Mouse (Mus musculus): Measurements from ENCODE around the gene Tigd3. TPM values are rescaled to one million over a fixed set of nuclear protein-coding genes. Genes with fewer than 3 reads are reported as not detected.
A peak's percentile ranks its signal among the peaks of the same experiment; 100 is the strongest.

The Tigd3 gene
- total and polyA plus RNA-seq, 2 experiments from 2014 or later, result 0.85 to 3.3 TPM

DNA sequence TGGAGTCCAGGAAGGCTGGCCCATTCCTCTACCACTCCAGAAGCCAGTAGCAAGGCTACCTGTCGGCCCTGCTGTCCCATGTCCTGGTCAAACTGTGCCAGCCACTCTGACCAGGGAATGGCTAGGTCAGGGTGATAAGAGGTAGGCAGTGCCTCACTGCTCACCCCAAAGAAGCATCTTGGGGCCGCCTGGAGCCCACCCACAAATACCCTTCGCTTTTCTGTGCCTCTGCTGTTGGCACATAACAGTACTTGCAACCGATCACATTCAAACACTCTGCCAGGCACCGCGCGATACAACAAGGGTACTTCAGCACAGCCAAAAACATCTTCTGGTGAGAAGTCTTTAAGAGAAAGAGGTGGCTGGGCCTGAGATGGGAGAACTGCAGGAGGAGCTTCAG is 1.7 kb downstream of the Tigd3 start:
- no peaks in the 10 kb centered on the region for H3K27me3 ChIP-seq (ENCODE audit: control insufficient read depth, insufficient read depth, low read length)
- DNase-seq (ENCODE audit: low spot score) (no peak), ATAC-seq (ENCODE audit: insufficient read depth, low read depth) (no peak)
- no peaks in the 10 kb centered on the region for H3K4me1 ChIP-seq (ENCODE audit: control insufficient read depth, insufficient read depth)
- 91% methylated on average over 7 of the region's 7 CpGs for WGBS
- no peak overlapping the region for H3K27ac ChIP-seq (ENCODE audit: low read depth)
- H3K4me3 ChIP-seq (ENCODE audit: low read depth, low read length), result no peak overlapping the region
- H3K4me2 ChIP-seq (ENCODE audit: low read depth, low read length), result no peak overlapping the region
- H3K9ac ChIP-seq (replicated peaks; ENCODE audit: low read depth, low read length), result no peak overlapping the region
- peaks cover 11% of the 10 kb centered on the region for H3K36me3 ChIP-seq (replicated peaks; ENCODE audit: control insufficient read depth, insufficient read depth, low read length)
- no peaks in the 10 kb centered on the region for H3K9me3 ChIP-seq (replicated peaks; ENCODE audit: control insufficient read depth, low read length)
- TF ChIP-seq CTCF (IDR thresholded peaks at IDR 0.05; ENCODE audit: low read depth), result no peak

DNA sequence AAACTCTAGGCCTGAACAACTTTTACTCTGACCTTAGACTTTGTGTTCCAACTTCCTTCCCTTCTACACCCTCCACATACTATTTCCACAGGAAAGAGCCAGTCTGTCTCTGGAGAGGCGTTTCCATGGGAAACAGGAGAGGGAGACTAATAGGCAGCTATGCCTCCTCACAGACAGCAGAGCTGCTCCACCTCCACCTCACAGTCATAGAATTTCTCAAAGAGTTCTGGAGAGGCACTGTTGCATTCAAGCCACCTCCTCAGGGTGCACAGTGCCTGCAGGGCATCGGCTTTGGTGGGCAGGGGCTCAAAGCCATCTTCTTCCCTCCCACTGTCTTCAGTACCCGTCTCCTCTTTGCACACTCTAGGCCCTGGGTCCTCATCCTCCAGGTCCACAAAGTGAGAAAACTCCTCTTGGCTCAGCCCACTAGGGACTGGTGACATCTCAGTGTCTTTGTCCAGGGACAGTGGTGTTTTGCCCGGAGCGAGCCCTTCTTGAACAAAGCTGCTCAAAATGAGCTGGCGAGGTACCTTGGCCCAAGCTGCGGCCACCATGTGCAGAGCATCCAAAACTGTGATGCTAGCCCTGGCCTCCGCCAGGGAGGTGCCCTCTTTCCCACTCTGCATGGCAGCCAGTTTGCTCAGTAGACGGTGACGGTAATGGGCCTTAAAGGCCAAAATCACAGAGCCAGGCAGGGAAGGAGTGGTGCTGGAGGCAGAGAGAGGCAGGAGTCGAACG is 2.3 kb downstream of the Tigd3 start:
- whole genome bisulfite sequencing, result 89% methylated on average over 12 of the region's 12 CpGs
- TF ChIP-seq CTCF (IDR thresholded peaks at IDR 0.05; ENCODE audit: low read depth), result no peak
- 0 out of 2 replicates have a peak, but pooled peaks have one; percentile 36 for TF ChIP-seq EP300 (IDR thresholded peaks at IDR 0.05; ENCODE audit: low read depth)
- 0 out of 2 replicates have a peak overlapping the region, but pooled peaks have one; percentile 22 for H3K27ac ChIP-seq (ENCODE audit: low read depth)

DNA sequence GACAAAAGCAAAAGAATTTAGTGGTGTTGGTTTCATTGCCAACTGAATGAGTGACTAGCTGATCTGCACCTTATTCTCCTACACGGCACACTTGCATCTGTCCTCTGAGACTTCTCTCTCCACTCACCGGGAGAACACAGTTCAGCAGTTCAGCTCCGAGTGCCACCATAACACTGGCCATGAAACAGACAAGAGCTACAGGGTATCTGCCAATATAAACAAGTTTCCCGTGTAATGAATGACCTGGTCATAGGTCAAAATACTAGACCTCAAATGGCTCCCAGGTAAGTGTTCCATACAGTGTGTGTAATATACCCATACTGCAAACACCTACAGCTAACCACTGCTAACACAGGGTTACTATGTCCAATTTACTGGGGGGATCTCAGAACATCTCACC is 4.7 kb downstream of the Tigd3 start:
- Histone ChIP-seq H3K4me3 (ENCODE audit: low read depth, low read length) (no peak overlapping the region), H3K4me2 (ENCODE audit: low read depth, low read length) (no peak overlapping the region), H3K9ac (replicated peaks; ENCODE audit: low read depth, low read length) (no peak overlapping the region), H3K27ac (ENCODE audit: low read depth) (no peak overlapping the region), H3K36me3 (replicated peaks; ENCODE audit: control insufficient read depth, insufficient read depth, low read length) (no peaks in the 10 kb centered on the region), H3K9me3 (replicated peaks; ENCODE audit: control insufficient read depth, low read length) (no peaks in the 10 kb centered on the region), H3K27me3 (ENCODE audit: control insufficient read depth, insufficient read depth, low read length) (no peaks in the 10 kb centered on the region), H3K4me1 (ENCODE audit: control insufficient read depth, insufficient read depth) (no peaks in the 10 kb centered on the region)
- TF ChIP-seq CTCF (IDR thresholded peaks at IDR 0.05; ENCODE audit: low read depth), result no peak
- no peak for TF ChIP-seq EP300 (IDR thresholded peaks at IDR 0.05; ENCODE audit: low read depth)
- ATAC-seq (ENCODE audit: insufficient read depth, low read depth) (no peak), DNase-seq (ENCODE audit: low spot score) (no peak)
- 61% methylated on average over 4 of the region's 4 CpGs for WGBS

More for the DNA sequence above, 2.3 kb downstream of the Tigd3 start:
- H3K4me1 ChIP-seq (ENCODE audit: control insufficient read depth, insufficient read depth), result no peaks in the 10 kb centered on the region
- H3K36me3 ChIP-seq (replicated peaks; ENCODE audit: control insufficient read depth, insufficient read depth, low read length), result peaks cover 8% of the 10 kb centered on the region
- no peak overlapping the region for H3K4me3 ChIP-seq (ENCODE audit: low read depth, low read length)
- ATAC-seq (ENCODE audit: insufficient read depth, low read depth) (no peak), DNase-seq (ENCODE audit: low spot score) (peak; percentile 27)
- H3K9ac ChIP-seq (replicated peaks; ENCODE audit: low read depth, low read length), result no peak overlapping the region
- H3K27me3 ChIP-seq (ENCODE audit: control insufficient read depth, insufficient read depth, low read length), result no peaks in the 10 kb centered on the region
- no peaks in the 10 kb centered on the region for H3K9me3 ChIP-seq (replicated peaks; ENCODE audit: control insufficient read depth, low read length)
- no peak overlapping the region for H3K4me2 ChIP-seq (ENCODE audit: low read depth, low read length)

DNA sequence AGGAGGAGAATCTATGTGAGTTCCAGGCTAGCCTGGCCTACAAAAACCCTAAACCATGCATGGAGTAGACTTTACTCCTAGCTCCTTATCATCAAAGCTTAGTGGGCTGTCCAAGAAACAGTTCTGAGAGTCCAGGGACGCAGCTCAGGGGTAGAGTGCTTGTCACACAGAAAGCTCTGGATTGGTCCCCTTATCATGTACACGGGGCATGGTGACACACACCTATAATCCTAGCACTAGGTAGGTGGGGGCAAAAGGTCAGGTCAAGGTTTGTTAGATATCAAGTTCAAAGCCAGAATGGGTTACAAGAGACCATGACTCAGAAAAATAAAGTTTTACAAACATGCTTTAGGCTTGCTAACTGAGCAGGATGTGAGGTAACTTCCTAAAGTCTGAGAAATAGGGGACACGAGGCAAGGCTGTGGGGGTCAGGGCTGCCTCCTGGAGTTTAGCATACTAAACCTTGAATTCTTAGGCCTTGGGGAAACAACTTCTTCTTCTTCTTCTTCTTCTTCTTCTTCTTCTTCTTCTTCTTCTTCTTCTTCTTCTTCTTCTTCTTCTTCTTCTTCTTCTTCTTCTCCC is 6.6 kb downstream of the Tigd3 start:
- Histone ChIP-seq H3K4me2 (ENCODE audit: low read depth, low read length) (no peak overlapping the region), H3K4me3 (ENCODE audit: low read depth, low read length) (no peak overlapping the region), H3K27me3 (ENCODE audit: control insufficient read depth, insufficient read depth, low read length) (no peaks in the 10 kb centered on the region), H3K36me3 (replicated peaks; ENCODE audit: control insufficient read depth, insufficient read depth, low read length) (no peaks in the 10 kb centered on the region), H3K9ac (replicated peaks; ENCODE audit: low read depth, low read length) (no peak overlapping the region), H3K4me1 (ENCODE audit: control insufficient read depth, insufficient read depth) (no peaks in the 10 kb centered on the region), H3K27ac (ENCODE audit: low read depth) (no peak overlapping the region), H3K9me3 (replicated peaks; ENCODE audit: control insufficient read depth, low read length) (no peaks in the 10 kb centered on the region)
- 49% methylated on average over 3 of the region's 3 CpGs for WGBS
- DNase-seq (ENCODE audit: low spot score) (no peak), ATAC-seq (ENCODE audit: insufficient read depth, low read depth) (no peak)
- TF ChIP-seq EP300 (IDR thresholded peaks at IDR 0.05; ENCODE audit: low read depth) (no peak), CTCF (IDR thresholded peaks at IDR 0.05; ENCODE audit: low read depth) (no peak)

DNA sequence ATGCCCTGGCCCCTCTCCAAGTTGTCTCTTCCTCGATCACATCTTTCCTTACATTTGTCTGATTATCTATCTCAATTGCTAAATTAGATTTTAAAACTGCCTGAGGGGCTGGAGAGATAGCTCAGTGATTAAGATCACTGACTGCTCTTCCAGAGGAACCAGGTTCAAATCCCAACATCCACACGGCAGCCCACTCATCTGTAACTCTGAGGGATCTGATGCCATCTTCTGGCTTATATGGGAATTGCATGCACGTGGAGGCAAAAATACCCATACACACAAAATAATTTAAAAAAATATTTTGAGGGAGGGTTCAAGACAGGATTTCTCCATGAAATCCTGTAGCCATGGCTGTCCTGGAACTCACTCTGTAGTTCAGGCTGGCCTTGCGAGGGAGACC is 8.1 kb downstream of the Tigd3 start:
- 67% methylated on average over 4 of the region's 4 CpGs for WGBS
- Histone ChIP-seq H3K9ac (replicated peaks; ENCODE audit: low read depth, low read length) (no peak overlapping the region), H3K27me3 (ENCODE audit: control insufficient read depth, insufficient read depth, low read length) (no peaks in the 10 kb centered on the region), H3K9me3 (replicated peaks; ENCODE audit: control insufficient read depth, low read length) (no peaks in the 10 kb centered on the region), H3K36me3 (replicated peaks; ENCODE audit: control insufficient read depth, insufficient read depth, low read length) (no peaks in the 10 kb centered on the region), H3K4me2 (ENCODE audit: low read depth, low read length) (no peak overlapping the region), H3K4me1 (ENCODE audit: control insufficient read depth, insufficient read depth) (no peaks in the 10 kb centered on the region), H3K27ac (ENCODE audit: low read depth) (no peak overlapping the region), H3K4me3 (ENCODE audit: low read depth, low read length) (no peak overlapping the region)
- ATAC-seq (ENCODE audit: insufficient read depth, low read depth), result no peak
- TF ChIP-seq CTCF (IDR thresholded peaks at IDR 0.05; ENCODE audit: low read depth) (peak; percentile 48), EP300 (IDR thresholded peaks at IDR 0.05; ENCODE audit: low read depth) (no peak)
- no peak for DNase-seq (ENCODE audit: low spot score)
